Mouse (Mus musculus) MEL-GATA-1-ER (cell line): Measurements from ENCODE around the gene Polr2j.

Source experiments
- DNase-seq: peaks from one replicate; pipeline ENCODE4 v3.0.0-alpha.2; 2012; ENCODE audit warnings: low read depth; ENCODE audit errors: extremely low read depth

Polr2j gene

GRCm38 (mm10) chr5:136115891-136116783 lies at the start of gene Polr2j:
Gene Polr2j (plus strand): TSS chr5:136116631.
- DNase-seq = peak; percentile 91

- DNase-seq = no peak
These were observed 47.0 kb upstream of the Polr2j start for GRCm38 (mm10) chr5:136069411-136069810.

GRCm38 (mm10) chr5:136073051-136073450 lies 43.4 kb upstream of the Polr2j start:
- no peak for DNase-seq

- DNase-seq = no peak
These were observed 42.9 kb upstream of the Polr2j start for GRCm38 (mm10) chr5:136073526-136073925.

GRCm38 (mm10) chr5:136075076-136075475 lies 41.4 kb upstream of the Polr2j start:
- DNase-seq = no peak

- DNase-seq = no peak
These were observed 40.1 kb upstream of the Polr2j start for GRCm38 (mm10) chr5:136076284-136076683.

GRCm38 (mm10) chr5:136077001-136077550 lies 39.4 kb upstream of the Polr2j start:
- no peak for DNase-seq

- DNase-seq = no peak
These were observed 38.3 kb upstream of the Polr2j start for GRCm38 (mm10) chr5:136078136-136078535.

GRCm38 (mm10) chr5:136082345-136082744 lies 34.1 kb upstream of the Polr2j start:
- DNase-seq = no peak

GRCm38 (mm10) chr5:136083669-136084107 lies 32.7 kb upstream of the Polr2j start, which contains the start of gene Rasa4:
Gene Rasa4 (plus strand): TSS chr5:136083916.
- DNase-seq = peak; percentile 81

- DNase-seq = no peak
These were observed 32.1 kb upstream of the Polr2j start for GRCm38 (mm10) chr5:136084144-136084881.

GRCm38 (mm10) chr5:136084891-136085651 lies 31.4 kb upstream of the Polr2j start:
- DNase-seq = no peak

GRCm38 (mm10) chr5:136086290-136086689 lies 30.1 kb upstream of the Polr2j start:
- no peak for DNase-seq

- no peak for DNase-seq
These were observed 27.4 kb upstream of the Polr2j start for GRCm38 (mm10) chr5:136088821-136089575.

GRCm38 (mm10) chr5:136091927-136092326 lies 24.5 kb upstream of the Polr2j start:
- no peak for DNase-seq

GRCm38 (mm10) chr5:136094249-136095010 lies 22.0 kb upstream of the Polr2j start:
- DNase-seq = no peak

- no peak for DNase-seq
These were observed 21.3 kb upstream of the Polr2j start for GRCm38 (mm10) chr5:136095089-136095488.

- no peak for DNase-seq
These were observed 17.9 kb upstream of the Polr2j start for GRCm38 (mm10) chr5:136098536-136098935.

GRCm38 (mm10) chr5:136102099-136102820 lies 14.2 kb upstream of the Polr2j start:
- peak; percentile 62 for DNase-seq
